Mouse (Mus musculus) brain, embryonic 14.5 days (tissue): ENCODE results near the gene Spred2. TPM values are rescaled to one million over a fixed set of nuclear protein-coding genes. Genes with fewer than 3 reads are reported as not detected.

Source experiments
- DNase-seq: peaks from one replicate; pipeline ENCODE4 v3.0.0-alpha.2; 2011; ENCODE audit warnings: low read depth
- CTCF ChIP-seq: fragments of 200-500 bp; IDR thresholded peaks from 2 replicates; pipeline ENCODE4 v1.5.1; 2012; ENCODE audit warnings: inconsistent platforms, mild to moderate bottlenecking, moderate library complexity, borderline replicate concordance; ENCODE audit not compliant: insufficient read depth, insufficient read length; ENCODE audit errors: extremely low read depth
- POLR2A ChIP-seq: fragments of 200-500 bp; IDR thresholded peaks from 2 replicates; pipeline ENCODE4 v1.6.1; 2012; ENCODE audit warnings: mild to moderate bottlenecking, inconsistent platforms, borderline replicate concordance; ENCODE audit not compliant: poor library complexity, insufficient read depth, insufficient read length, severe bottlenecking; ENCODE audit errors: extremely low read depth
- polyA plus RNA-seq: library from polyadenylated mRNA; depleted of rRNA; stranded (reverse); fragments of >200 nt; gene quantifications from 2 replicates; pipeline ENCODE4 v1.2.3, GENCODE M21; 2012

Spred2 gene
- polyA plus RNA-seq, 1 experiment = 22.4 TPM

DNA sequence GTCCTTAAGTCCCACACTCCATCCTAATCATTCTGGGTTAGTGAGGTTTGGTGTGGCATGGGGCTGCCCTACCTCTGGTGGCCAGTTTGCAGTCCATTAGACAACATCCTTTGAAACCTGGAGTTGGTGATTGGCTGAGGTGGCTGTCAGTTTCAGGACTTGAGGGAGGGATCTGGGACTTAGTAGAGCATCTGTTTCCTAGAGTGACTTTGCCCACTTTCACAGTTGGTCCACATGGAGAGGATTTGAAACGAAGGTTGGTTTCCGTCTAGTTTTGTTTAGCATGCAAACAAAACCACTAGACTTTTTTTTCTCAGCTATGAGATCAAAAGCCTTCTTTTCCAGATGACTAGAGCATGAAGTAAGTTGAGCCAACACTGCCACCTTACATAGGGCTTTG is 53.5 kb downstream of the Spred2 start:
- no peak for DNase-seq
- TF ChIP-seq CTCF (no peak), POLR2A (no peak)

DNA sequence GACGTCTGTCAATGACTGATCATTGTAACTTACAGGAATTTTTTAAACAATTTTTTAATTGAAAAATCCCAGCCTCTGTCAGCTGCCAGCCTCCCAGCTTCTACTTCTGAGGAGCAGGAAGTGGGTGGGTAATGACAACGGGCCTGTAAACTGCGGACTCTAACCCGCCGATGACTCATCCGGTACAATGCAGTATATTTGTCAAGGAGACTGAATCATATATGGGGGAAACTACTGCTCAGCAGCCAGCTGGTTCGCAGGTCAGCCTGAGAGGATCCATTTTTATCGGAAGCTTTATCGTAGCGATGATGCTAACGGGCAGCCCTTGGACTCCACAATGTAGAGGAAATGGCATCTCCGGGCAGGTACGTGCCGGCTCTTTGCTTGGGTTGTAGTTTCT is 55.2 kb downstream of the Spred2 start:
- TF ChIP-seq POLR2A (no peak), CTCF (no peak)
- DNase-seq = no peak

DNA sequence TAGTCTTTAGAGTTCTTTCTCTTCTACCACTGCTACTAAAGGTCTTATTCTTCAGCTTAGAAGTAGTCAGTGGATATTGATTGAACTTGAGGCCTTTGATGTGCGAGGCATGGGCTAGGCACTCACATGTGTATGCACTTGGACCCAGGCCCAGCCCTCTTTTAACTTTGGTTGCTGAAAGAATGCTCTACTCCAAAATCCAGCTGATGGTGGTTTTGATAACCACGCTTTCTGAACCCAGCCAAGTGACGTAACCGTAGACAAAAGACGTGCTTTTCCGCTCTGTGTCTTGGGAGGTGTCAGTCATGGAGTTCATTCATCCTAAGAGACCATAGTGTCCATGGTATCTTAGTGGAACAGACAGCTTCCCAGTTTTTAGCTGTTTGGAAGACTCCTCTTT is 57.9 kb downstream of the Spred2 start:
- TF ChIP-seq POLR2A (no peak), CTCF (no peak)
- no peak for DNase-seq

DNA sequence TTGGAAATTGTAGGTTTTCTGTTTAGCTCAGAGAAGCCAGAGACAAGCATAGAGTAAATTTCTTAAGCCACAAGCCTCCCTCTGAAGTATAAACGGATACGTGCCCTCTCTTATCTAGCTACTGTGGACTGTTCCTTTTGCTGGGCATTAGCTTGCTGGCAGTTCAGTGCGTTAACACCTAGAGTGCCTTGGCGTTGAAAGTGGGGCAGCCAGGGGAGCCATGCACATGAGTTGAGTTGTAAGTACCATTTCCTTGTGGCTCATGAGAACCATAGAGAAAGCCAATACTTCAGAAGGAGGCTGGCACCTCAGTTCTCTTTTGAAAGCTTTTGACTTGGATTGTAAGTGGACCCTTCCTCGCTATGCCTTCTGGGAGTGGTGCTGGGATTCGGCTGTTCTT is 58.6 kb downstream of the Spred2 start:
- TF ChIP-seq POLR2A (no peak), CTCF (no peak)
- no peak for DNase-seq

- no peak for DNase-seq
- TF ChIP-seq CTCF (no peak), POLR2A (no peak)
These were observed 59.1 kb downstream of the Spred2 start for GRCm38 (mm10) chr11:19983298-19983697.

- TF ChIP-seq CTCF (no peak), POLR2A (no peak)
- DNase-seq = no peak
These were observed 59.9 kb downstream of the Spred2 start for GRCm38 (mm10) chr11:19984029-19984428.

GRCm38 (mm10) chr11:19985283-19985854 is 61.2 kb downstream of the Spred2 start:
- TF ChIP-seq POLR2A = no peak
- no peak for TF ChIP-seq CTCF
- DNase-seq = no peak

DNA sequence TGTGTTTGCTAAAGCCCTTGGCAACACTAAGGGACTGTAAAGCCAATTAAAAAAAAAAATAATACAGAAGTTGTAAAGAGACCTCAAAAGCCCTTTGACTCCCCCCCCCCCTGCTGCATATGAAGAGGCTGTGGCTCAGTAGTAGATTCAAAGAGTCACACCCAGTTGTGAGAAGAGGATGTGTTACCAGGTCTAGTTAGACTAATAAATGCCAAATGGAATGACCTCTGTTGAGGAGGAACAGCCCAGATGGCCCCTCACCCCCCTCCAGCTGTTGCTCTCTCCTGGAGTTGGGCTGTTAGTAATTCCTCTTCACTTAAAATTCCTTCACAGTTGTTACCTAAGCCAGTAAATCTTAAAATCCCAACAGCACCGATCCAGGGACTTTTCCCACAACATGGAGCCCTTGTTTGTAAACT is 62.3 kb downstream of the Spred2 start:
- TF ChIP-seq CTCF (no peak), POLR2A (no peak)
- no peak for DNase-seq

DNA sequence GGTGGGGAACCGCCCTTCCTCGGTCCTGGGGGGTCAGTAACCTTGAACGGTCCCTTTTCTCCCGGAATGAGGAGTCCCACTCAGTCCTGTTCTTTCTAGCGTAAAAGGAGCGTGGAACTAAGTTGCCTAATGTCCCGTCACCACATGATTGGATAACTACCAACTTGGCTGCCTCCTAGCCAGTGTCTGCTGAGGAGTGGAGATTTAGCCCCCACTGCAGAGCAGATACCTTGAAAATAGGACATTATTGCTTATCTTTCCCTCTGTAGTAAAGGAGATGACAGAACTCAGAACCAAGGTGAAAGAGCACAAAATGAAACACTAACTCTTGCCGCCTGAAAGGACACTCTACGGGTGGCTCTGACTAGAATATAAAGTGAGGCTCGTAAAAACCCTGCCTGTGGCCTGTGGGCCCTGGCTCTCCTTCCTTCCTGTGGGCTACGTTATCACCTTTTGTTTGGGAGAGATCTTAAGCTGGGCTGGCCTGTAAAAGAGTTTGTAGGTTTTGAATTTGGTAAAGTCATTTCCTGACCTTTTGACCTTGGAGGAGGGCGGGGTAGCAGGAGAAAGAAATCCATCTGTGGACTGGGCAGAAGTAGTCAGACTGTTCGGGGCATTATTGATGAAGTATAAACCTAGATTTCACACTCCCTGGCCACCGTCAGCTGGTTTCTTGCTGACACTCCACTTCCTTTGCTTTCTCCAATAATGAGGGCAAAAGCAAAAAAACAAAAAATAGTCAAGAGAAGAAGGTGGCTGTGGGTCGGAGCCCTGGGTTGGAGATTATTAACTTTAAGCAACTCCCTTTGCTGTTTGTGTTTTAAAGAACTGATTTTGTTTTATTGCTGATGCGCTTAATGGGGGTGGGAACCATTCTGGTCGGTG is 62.9 kb downstream of the Spred2 start:
- no peak for DNase-seq
- TF ChIP-seq CTCF (no peak), POLR2A (no peak)

DNA sequence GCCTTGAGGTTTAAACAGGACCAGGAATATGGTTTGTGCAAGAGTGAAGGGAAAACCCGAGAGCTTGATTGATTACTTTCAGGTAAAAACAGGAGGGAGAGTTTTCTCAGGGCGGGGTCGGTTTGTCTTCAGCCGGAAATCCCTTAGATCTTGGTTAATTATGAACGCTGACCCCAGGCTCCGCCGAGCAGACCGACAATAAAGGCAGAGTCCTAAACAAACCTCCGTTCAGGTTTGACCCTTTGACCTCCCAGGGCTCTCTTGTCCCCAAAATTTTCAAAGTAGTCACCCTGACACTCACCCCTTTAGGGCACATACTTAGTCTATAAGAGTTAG is 63.5 kb downstream of the Spred2 start:
- TF ChIP-seq CTCF = no peak
- TF ChIP-seq POLR2A = no peak
- no peak for DNase-seq

DNA sequence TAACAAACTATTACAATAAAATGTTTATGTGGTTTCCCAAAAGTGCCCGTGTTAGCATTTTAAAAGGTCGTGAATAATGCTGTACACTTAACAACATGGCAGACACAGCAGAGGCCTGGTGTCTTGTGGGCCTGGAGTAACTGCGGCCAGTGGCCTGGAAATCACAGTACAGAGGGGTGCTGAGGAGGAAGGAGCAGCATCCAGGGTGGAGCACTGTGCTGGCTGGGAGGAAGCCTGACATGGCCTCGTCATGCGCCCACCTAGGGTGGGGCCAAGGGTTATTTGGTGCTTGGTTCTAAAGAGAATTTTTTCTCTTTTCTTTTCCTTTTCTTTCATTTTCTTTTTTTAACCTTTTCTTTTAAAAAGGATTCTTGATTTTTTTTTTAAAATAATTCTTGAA is 64.0 kb downstream of the Spred2 start:
- no peak for DNase-seq
- TF ChIP-seq POLR2A = no peak
- TF ChIP-seq CTCF = no peak

DNA sequence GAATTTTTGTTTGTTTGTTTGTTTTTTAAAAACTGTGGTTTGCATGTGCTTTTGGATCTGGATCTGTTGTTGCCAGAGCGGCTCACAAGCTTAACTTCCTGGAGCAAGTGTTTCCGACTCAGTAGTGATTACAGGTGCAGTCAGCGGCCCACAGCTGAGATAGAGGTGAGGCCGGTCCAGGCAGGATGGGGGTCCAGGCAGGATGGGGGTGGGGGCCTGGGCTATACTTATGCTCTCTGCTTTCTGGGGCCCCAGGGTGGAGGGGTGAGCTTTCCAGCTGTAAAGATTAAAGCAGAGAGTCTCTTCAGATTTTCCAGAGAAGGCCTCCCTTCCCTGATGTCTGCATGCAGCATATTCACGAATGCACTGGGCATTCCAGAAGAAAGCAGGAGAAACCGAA is 64.5 kb downstream of the Spred2 start:
- DNase-seq = no peak
- no peak for TF ChIP-seq POLR2A
- no peak for TF ChIP-seq CTCF

- TF ChIP-seq POLR2A = no peak
- TF ChIP-seq CTCF = no peak
- no peak for DNase-seq
These were observed 65.2 kb downstream of the Spred2 start for GRCm38 (mm10) chr11:19989141-19989910.
